Mouse (Mus musculus) hindbrain, embryonic 11.5 days (tissue): ENCODE results near the gene Robo1. TPM values are rescaled to one million over a fixed set of nuclear protein-coding genes. Genes with fewer than 3 reads are reported as not detected.

Experiments used
- ATAC-seq: fragments of 200-750 bp; cut with Nextera tagmentation; 2 replicates; pipeline ENCODE4 v1.8.0; 2017; ENCODE audit warnings: mild to moderate bottlenecking, moderate TSS enrichment, moderate library complexity; ENCODE audit not compliant: low FRiP score
- DNase-seq: peaks from one replicate; pipeline ENCODE4 v3.0.0-alpha.2; 2015; ENCODE audit warnings: low spot score
- H3K27ac ChIP-seq: fragments of 300-500 bp; sonication (generic); 2 replicates; pipeline ENCODE4 v1.5.1; 2014; ENCODE audit warnings: mild to moderate bottlenecking, low read depth, low read length
- H3K27me3 ChIP-seq: fragments of 300-500 bp; sonication (generic); 2 replicates; pipeline ENCODE4 v1.6.1; 2014; ENCODE audit warnings: mild to moderate bottlenecking, low read length, moderate library complexity, mixed read lengths; ENCODE audit not compliant: control insufficient read depth, insufficient read depth
- H3K36me3 ChIP-seq: fragments of 300-500 bp; sonication (generic); 2 replicates; pipeline ENCODE4 v1.6.1; 2014; ENCODE audit warnings: mild to moderate bottlenecking, low read length, moderate library complexity, mixed read lengths; ENCODE audit not compliant: control insufficient read depth, insufficient read depth
- H3K4me1 ChIP-seq: fragments of 300-500 bp; sonication (generic); replicated peaks from 2 replicates; pipeline ENCODE4 v1.6.1; 2014; ENCODE audit warnings: low read length, mixed read lengths; ENCODE audit not compliant: control insufficient read depth, insufficient read depth
- H3K4me2 ChIP-seq: fragments of 300-500 bp; sonication (generic); replicated peaks from 2 replicates; pipeline ENCODE4 v1.6.1; 2014; ENCODE audit warnings: mild to moderate bottlenecking, low read depth, low read length
- H3K4me3 ChIP-seq: fragments of 300-500 bp; sonication (generic); 2 replicates; pipeline ENCODE4 v1.5.1; 2014; ENCODE audit warnings: low read depth, low read length
- H3K9ac ChIP-seq: fragments of 300-500 bp; sonication (generic); 2 replicates; pipeline ENCODE4 v1.6.1; 2014; ENCODE audit warnings: low read depth, low read length
- H3K9me3 ChIP-seq: fragments of 300-500 bp; sonication (generic); 2 replicates; pipeline ENCODE4 v1.6.1; 2016; ENCODE audit warnings: low read length; ENCODE audit not compliant: control insufficient read depth
- WGBS: fragments of 180-500 bp; shearing (Covaris S2); extraction: QIAGEN DNeasy Blood & Tissue Kit; methylation state at CpG from one replicate; pipeline ENCODE4 v1.1.7; 2014; 5-methylcytosine and 5-hydroxymethylcytosine counted together
- polyA plus RNA-seq: library from polyadenylated mRNA; unstranded; fragments of >200 nt; fragmentation: Nextera tagmentation; extraction: Ambion mirVana; gene quantifications from 2 replicates; pipeline ENCODE4 v1.2.1, GENCODE M21; 2014

The Robo1 gene
- polyA plus RNA-seq, 1 experiment from 2014 or later: 55.9 TPM

GRCm38 (mm10) chr16:72786079-72786478 is 478.0 kb downstream of the Robo1 start:
- no peak overlapping the region for H3K4me3 ChIP-seq
- ATAC-seq (no peak), DNase-seq (no peak)
- no peaks in the 10 kb centered on the region for H3K9me3 ChIP-seq
- H3K27me3 ChIP-seq: no peaks in the 10 kb centered on the region
- no peak overlapping the region for H3K4me2 ChIP-seq
- H3K36me3 ChIP-seq: no peaks in the 10 kb centered on the region
- 90% methylated on average over 6 of the region's 6 CpGs for WGBS
- no peak overlapping the region for H3K9ac ChIP-seq
- peak overlapping the region; percentile 27; the same call in 1 of the 2 replicates for H3K27ac ChIP-seq
- H3K4me1 ChIP-seq: peaks cover 6% of the 10 kb centered on the region; the same call in 1 of the 2 replicates

- WGBS: 60% methylated on average over 5 of the region's 5 CpGs
- ATAC-seq (no peak), DNase-seq (no peak)
- H3K27ac ChIP-seq: no peak overlapping the region
- no peak overlapping the region for H3K9ac ChIP-seq
- H3K4me1 ChIP-seq: peaks cover 6% of the 10 kb centered on the region; the same call in 1 of the 2 replicates
- no peak overlapping the region for H3K4me3 ChIP-seq
- no peaks in the 10 kb centered on the region for H3K9me3 ChIP-seq
- H3K36me3 ChIP-seq: no peaks in the 10 kb centered on the region
- H3K4me2 ChIP-seq: no peak overlapping the region
- H3K27me3 ChIP-seq: no peaks in the 10 kb centered on the region
Measured at GRCm38 (mm10) chr16:72786636-72787035, 478.5 kb downstream of the Robo1 start.

GRCm38 (mm10) chr16:72788017-72788416 is 479.9 kb downstream of the Robo1 start:
- Histone ChIP-seq H3K4me2 (0 out of 2 replicates have a peak overlapping the region, but pooled peaks have one; percentile 5), H3K9me3 (no peaks in the 10 kb centered on the region), H3K27ac (peak overlapping the region; percentile 67), H3K36me3 (no peaks in the 10 kb centered on the region), H3K27me3 (no peaks in the 10 kb centered on the region), H3K9ac (no peak overlapping the region), H3K4me3 (no peak overlapping the region), H3K4me1 (peaks cover 6% of the 10 kb centered on the region; the same call in 1 of the 2 replicates)
- WGBS: 29% methylated on average over 7 of the region's 7 CpGs
- ATAC-seq (peak; percentile 93), DNase-seq (peak; percentile 68)

GRCm38 (mm10) chr16:72791181-72791705 is 483.1 kb downstream of the Robo1 start:
- WGBS: 96% methylated on average over 9 of the region's 9 CpGs
- no peak for DNase-seq
- peaks cover 8% of the 10 kb centered on the region; the same call in 1 of the 2 replicates for H3K4me1 ChIP-seq

GRCm38 (mm10) chr16:72794692-72795378 is 486.7 kb downstream of the Robo1 start:
- whole genome bisulfite sequencing: 69% methylated on average over 6 of the region's 6 CpGs
- Histone ChIP-seq H3K9ac (no peak overlapping the region), H3K4me1 (peaks cover 2% of the 10 kb centered on the region; the same call in 1 of the 2 replicates), H3K4me3 (no peak overlapping the region), H3K27ac (no peak overlapping the region), H3K27me3 (no peaks in the 10 kb centered on the region), H3K4me2 (no peak overlapping the region), H3K36me3 (no peaks in the 10 kb centered on the region), H3K9me3 (no peaks in the 10 kb centered on the region)
- ATAC-seq: no peak
- DNase-seq: no peak

More at GRCm38 (mm10) chr16:72791181-72791705, 483.1 kb downstream of the Robo1 start:
- ATAC-seq: no peak
- Histone ChIP-seq H3K36me3 (no peaks in the 10 kb centered on the region), H3K27ac (no peak overlapping the region), H3K9ac (no peak overlapping the region), H3K4me2 (no peak overlapping the region), H3K9me3 (no peaks in the 10 kb centered on the region), H3K27me3 (no peaks in the 10 kb centered on the region), H3K4me3 (no peak overlapping the region)

- peaks cover 2% of the 10 kb centered on the region; the same call in 1 of the 2 replicates for H3K4me1 ChIP-seq
- no peaks in the 10 kb centered on the region for H3K27me3 ChIP-seq
- DNase-seq: no peak
- H3K4me3 ChIP-seq: no peak overlapping the region
- no peak overlapping the region for H3K4me2 ChIP-seq
- H3K9ac ChIP-seq: no peak overlapping the region
- H3K27ac ChIP-seq: no peak overlapping the region
- no peak for ATAC-seq
- H3K9me3 ChIP-seq: no peaks in the 10 kb centered on the region
- no peaks in the 10 kb centered on the region for H3K36me3 ChIP-seq
- 84% methylated on average over 1 of the region's 1 CpGs for WGBS
Measured at GRCm38 (mm10) chr16:72795379-72795712, 487.2 kb downstream of the Robo1 start.

- H3K36me3 ChIP-seq: no peaks in the 10 kb centered on the region
- no peaks in the 10 kb centered on the region for H3K27me3 ChIP-seq
- 83% methylated on average over 12 of the region's 12 CpGs for WGBS
- H3K4me1 ChIP-seq: peaks cover 2% of the 10 kb centered on the region; the same call in 1 of the 2 replicates
- H3K27ac ChIP-seq: no peak overlapping the region
- ATAC-seq (no peak), DNase-seq (no peak)
- H3K4me2 ChIP-seq: no peak overlapping the region
- H3K9me3 ChIP-seq: no peaks in the 10 kb centered on the region
- H3K4me3 ChIP-seq: no peak overlapping the region
- no peak overlapping the region for H3K9ac ChIP-seq
Measured at GRCm38 (mm10) chr16:72798405-72798949, 490.4 kb downstream of the Robo1 start.

- WGBS: 72% methylated on average over 15 of the region's 15 CpGs
- DNase-seq (no peak), ATAC-seq (peak; percentile 70)
- Histone ChIP-seq H3K4me3 (no peak overlapping the region), H3K9ac (no peak overlapping the region), H3K9me3 (no peaks in the 10 kb centered on the region), H3K4me1 (0 out of 2 replicates have a peak, but pooled peaks cover 2% of the 10 kb centered on the region), H3K36me3 (no peaks in the 10 kb centered on the region), H3K27ac (peak overlapping the region; percentile 43; the same call in 1 of the 2 replicates), H3K4me2 (no peak overlapping the region), H3K27me3 (no peaks in the 10 kb centered on the region)
Measured at GRCm38 (mm10) chr16:72800121-72800749, 492.1 kb downstream of the Robo1 start.
